Mouse (Mus musculus) midbrain, embryonic 16.5 days (tissue): ENCODE data around the gene Gbp4. TPM values are rescaled to one million over a fixed set of nuclear protein-coding genes. Genes with fewer than 3 reads are reported as not detected.
"Not testable (repeated sequence)": the region's sequence is repeated elsewhere in the genome, so short reads cannot be mapped to it uniquely, and the experiment has no call there.

Experiments
- ATAC-seq: fragments of 200-750 bp; cut with Nextera tagmentation; 2 replicates; pipeline ENCODE4 v1.8.0; 2017; ENCODE audit warnings: moderate TSS enrichment
- H3K27ac ChIP-seq: fragments of 300-500 bp; sonication (generic); 2 replicates; pipeline ENCODE4 v1.5.1; 2014; ENCODE audit warnings: mild to moderate bottlenecking, low read length, mixed read lengths
- H3K27me3 ChIP-seq: fragments of 300-500 bp; sonication (generic); 2 replicates; pipeline ENCODE4 v1.6.1; 2014; ENCODE audit warnings: low read depth, low read length, mixed read lengths; ENCODE audit not compliant: control insufficient read depth, insufficient read depth
- H3K36me3 ChIP-seq: fragments of 300-500 bp; sonication (generic); 2 replicates; pipeline ENCODE4 v1.6.1; 2014; ENCODE audit warnings: mild to moderate bottlenecking, low read length, moderate library complexity, mixed read lengths; ENCODE audit not compliant: control insufficient read depth, insufficient read depth
- H3K4me1 ChIP-seq: fragments of 300-500 bp; sonication (generic); 2 replicates; pipeline ENCODE4 v1.6.1; 2014; ENCODE audit warnings: mild to moderate bottlenecking, low read length, mixed read lengths; ENCODE audit not compliant: control insufficient read depth, insufficient read depth
- H3K4me2 ChIP-seq: fragments of 300-500 bp; sonication (generic); 2 replicates; pipeline ENCODE4 v1.6.1; 2014; ENCODE audit warnings: mild to moderate bottlenecking, low read length, mixed read lengths
- H3K4me3 ChIP-seq: fragments of 300-500 bp; sonication (generic); 2 replicates; pipeline ENCODE4 v1.5.1; 2014; ENCODE audit warnings: low read depth, mild to moderate bottlenecking, low read length, moderate library complexity, mixed read lengths
- H3K9ac ChIP-seq: fragments of 300-500 bp; sonication (generic); 2 replicates; pipeline ENCODE4 v1.6.1; 2014; ENCODE audit warnings: low read depth, low read length, mixed read lengths
- H3K9me3 ChIP-seq: fragments of 300-500 bp; sonication (generic); replicated peaks from 2 replicates; pipeline ENCODE4 v1.6.1; 2014; ENCODE audit warnings: mild to moderate bottlenecking, low read length, mixed read lengths; ENCODE audit not compliant: control insufficient read depth, poor library complexity, severe bottlenecking
- WGBS: fragments of 180-500 bp; shearing (Covaris S2); extraction: QIAGEN DNeasy Blood & Tissue Kit; methylation state at CpG from one replicate; pipeline ENCODE4 v1.1.7; 2014; 5-methylcytosine and 5-hydroxymethylcytosine counted together
- polyA plus RNA-seq: library from polyadenylated mRNA; unstranded; fragments of >200 nt; fragmentation: Nextera tagmentation; extraction: Ambion mirVana; gene quantifications from 2 replicates; pipeline ENCODE4 v1.2.1, GENCODE M21; 2015

Gbp4 gene
- polyA plus RNA-seq, 1 experiment from 2014 or later = 0.82 TPM

DNA sequence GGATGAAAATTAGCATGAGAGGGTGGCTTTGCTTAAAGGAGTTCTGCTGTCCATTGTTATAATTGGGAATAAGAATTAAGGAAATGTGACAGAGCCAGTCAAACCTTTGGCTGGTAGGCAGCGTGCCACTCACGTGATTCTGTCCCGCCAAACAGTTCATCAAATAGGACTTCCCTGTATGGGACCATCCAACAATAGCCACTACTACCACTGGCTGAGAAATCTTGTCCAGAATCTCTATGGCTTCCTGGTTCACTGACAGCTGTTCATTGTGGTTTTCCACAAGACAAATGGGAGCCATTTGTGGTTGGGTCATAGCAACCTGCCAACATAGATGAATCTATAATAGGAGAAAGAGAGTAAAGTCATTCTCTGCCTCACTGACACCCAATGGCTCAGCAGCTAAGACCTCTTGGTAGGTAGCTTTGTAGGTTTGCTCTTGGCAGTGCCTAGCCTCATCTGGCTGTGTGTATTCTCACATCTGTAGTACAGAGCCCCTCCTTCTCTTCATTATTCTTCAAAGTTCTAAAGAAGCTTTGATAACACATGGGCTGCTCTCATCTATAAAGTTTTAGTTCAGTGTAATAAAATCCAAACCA lies 2.6 kb downstream of the Gbp4 start:
- not testable (repeated sequence) for H3K27me3 ChIP-seq, H3K9ac ChIP-seq, H3K27ac ChIP-seq, H3K9me3 ChIP-seq, H3K4me3 ChIP-seq, H3K4me1 ChIP-seq, H3K36me3 ChIP-seq, ATAC-seq, H3K4me2 ChIP-seq
- 80% methylated on average over 3 of the region's 3 CpGs for WGBS

DNA sequence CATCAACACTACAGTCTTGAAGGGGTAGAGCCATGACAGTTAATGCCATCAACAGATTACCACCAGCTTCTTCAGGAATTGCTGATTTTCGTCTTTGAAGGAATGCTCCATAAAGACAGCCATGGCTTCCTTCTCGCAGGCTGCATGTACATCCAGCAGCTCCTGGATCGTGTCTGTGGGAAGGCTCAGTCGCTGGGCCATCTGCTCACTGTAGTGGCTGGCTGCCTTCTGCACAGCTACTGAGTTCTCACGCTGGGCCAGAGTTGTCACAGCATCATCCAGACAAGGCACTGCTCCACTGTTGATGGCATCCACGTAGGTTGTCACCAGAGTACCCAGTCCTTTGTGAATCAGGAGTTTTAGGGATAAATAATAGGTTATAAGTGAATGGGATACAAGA lies 17.7 kb downstream of the Gbp4 start:
- 83% methylated on average over 6 of the region's 6 CpGs for WGBS
- H3K9me3 ChIP-seq, H3K4me2 ChIP-seq, H3K27me3 ChIP-seq, H3K4me1 ChIP-seq, H3K27ac ChIP-seq, H3K9ac ChIP-seq, ATAC-seq, H3K4me3 ChIP-seq, H3K36me3 ChIP-seq: not testable (repeated sequence)

DNA sequence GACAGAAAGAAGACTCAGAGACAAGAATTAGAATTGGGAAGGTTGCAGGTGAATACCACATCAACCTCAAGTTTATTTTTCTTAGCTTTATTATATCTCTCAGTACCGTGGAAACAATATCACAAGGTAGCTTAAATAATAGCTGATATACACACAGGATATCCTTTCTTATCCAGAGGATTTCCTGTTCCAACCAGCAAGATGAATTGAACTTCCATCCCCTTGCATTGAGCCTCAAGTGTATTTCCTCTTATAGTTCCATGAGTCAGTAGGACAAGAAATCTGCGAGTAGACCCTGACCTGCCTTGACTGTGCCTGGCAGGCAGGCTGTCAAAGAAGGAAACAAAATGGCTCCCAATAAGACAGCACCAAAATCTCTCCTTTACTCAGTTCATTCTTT lies 23.6 kb downstream of the Gbp4 start:
- H3K4me1 ChIP-seq = no peaks in the 10 kb centered on the region
- H3K27ac ChIP-seq = no peak overlapping the region
- H3K36me3 ChIP-seq = no peaks in the 10 kb centered on the region
- no peak overlapping the region for H3K4me2 ChIP-seq
- no peaks in the 10 kb centered on the region for H3K27me3 ChIP-seq
- H3K9ac ChIP-seq = no peak overlapping the region
- no peak for ATAC-seq
- H3K4me3 ChIP-seq = no peak overlapping the region
- 92% methylated on average over 2 of the region's 2 CpGs for WGBS
- no peaks in the 10 kb centered on the region for H3K9me3 ChIP-seq

DNA sequence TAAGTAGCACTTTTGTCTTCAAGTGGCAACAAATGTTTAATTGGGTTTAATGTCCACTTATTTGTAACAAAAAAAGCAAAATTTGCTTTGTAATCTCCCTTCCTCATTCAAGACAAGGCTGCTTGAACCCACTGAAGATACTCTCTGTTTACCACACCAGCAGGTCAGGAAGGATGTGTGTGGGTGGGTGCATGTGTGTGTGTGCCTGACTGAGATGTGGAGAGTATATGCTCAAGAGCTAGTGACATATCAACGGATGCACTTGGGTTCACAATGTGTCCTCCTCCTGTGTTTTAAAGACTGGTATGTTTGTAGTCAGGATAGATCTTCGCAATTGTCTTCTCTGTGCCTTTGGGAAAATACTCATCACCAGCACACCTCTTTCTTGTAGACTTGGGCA lies 24.7 kb downstream of the Gbp4 start:
- no peak overlapping the region for H3K4me2 ChIP-seq
- no peak for ATAC-seq
- H3K4me3 ChIP-seq = no peak overlapping the region
- H3K36me3 ChIP-seq = no peaks in the 10 kb centered on the region
- H3K27me3 ChIP-seq = no peaks in the 10 kb centered on the region
- H3K9me3 ChIP-seq = no peaks in the 10 kb centered on the region
- no peak overlapping the region for H3K9ac ChIP-seq
- 95% methylated on average over 2 of the region's 2 CpGs for WGBS
- H3K27ac ChIP-seq = no peak overlapping the region
- no peaks in the 10 kb centered on the region for H3K4me1 ChIP-seq

DNA sequence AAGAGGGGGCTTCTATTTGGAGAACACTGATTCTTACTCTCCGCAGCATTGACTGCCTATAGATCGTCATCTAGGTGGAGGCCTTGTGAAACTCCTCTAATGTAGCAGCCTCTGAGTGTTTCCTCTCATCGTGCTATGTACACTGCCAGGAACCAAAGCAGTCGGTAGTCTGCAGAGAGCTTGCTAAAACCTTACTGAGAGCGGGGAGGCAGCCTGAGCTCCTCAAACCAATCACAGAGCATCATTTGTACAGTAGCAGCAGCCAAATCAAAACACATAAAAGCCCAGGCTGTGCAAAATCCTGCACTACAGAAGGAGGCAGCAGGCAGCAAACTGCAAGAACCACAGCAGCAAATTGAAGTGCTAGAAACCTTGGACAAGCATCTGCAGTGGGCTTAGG lies 25.7 kb downstream of the Gbp4 start:
- Histone ChIP-seq H3K9ac (no peak overlapping the region), H3K27me3 (no peaks in the 10 kb centered on the region), H3K4me1 (no peaks in the 10 kb centered on the region), H3K4me2 (no peak overlapping the region), H3K27ac (no peak overlapping the region), H3K4me3 (no peak overlapping the region), H3K9me3 (no peaks in the 10 kb centered on the region), H3K36me3 (no peaks in the 10 kb centered on the region)
- no peak for ATAC-seq
- WGBS = 90% methylated on average over 5 of the region's 5 CpGs

DNA sequence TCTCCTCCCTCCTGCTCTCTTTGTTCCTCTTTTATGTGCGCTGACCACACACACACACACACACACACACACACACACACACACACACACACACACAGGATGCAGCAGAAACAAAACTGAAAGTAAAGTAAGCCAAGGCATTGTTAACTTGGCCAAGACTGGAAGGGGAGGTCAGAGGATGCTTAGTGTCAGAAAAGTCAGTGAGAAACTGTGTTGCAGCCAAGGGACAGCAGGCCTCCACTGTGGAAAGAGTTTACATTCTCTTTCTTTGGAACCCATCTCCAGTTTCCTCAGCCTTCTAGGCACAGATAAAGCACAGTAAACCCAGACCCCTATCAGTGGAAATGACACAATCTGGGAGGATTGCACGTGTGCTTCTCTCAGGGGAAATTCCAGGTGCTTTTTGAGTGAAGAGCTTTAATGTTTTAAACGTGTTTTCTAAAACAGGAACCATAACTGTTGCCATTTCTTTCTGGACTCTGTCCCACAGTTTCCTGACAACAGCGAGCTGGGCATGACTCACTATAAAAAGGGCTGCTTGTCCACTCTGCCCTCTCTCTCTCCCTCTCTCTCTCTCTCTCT lies 29.0 kb downstream of the Gbp4 start:
- H3K9me3 ChIP-seq, H3K27ac ChIP-seq, ATAC-seq, H3K27me3 ChIP-seq, H3K36me3 ChIP-seq, H3K4me2 ChIP-seq, H3K4me1 ChIP-seq, H3K4me3 ChIP-seq, H3K9ac ChIP-seq: not testable (repeated sequence)
- 9% methylated on average over 4 of the region's 4 CpGs for WGBS

DNA sequence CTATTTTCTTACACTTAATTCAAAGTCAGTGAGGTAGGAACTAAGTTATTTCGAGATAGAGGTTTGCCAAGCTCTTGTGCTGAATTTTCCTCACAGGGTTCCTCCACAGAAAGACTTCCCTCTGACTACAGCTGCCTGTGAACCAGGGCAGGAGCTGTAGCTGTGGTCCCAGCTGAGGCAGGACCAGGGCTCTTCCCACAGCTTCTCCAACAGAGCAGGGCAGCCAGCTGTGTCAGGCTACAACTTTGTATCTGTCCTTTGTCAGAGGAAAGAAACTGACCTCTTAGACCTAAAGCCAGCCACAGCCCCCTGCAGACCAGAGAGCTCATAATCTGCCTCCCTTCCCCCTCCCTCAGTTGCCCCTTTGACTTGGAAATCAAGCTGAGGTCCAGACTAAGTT lies 29.6 kb downstream of the Gbp4 start:
- H3K27me3 ChIP-seq, ATAC-seq, H3K4me1 ChIP-seq, H3K4me2 ChIP-seq, H3K27ac ChIP-seq, H3K9ac ChIP-seq, H3K4me3 ChIP-seq, H3K9me3 ChIP-seq, H3K36me3 ChIP-seq: not testable (repeated sequence)
- WGBS = 29% methylated on average over 1 of the region's 1 CpGs

DNA sequence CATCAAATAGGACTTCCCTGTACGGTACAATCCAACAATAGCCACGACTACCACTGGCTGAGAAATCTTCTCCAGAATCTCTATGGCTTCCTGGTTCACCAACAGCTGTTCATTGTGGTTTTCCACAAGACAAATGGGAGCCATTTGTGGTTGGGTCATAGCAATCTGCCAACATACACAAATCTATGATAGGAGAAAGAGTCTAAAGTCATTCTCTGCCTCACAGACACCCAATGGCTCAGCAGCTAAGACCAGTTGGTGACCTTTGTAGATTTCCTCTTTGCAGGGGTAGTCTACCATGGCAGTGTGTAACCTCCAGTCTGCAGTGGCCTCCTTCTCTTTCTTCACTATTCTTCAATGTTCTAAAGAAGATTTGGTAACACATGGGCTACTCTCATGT lies 33.7 kb downstream of the Gbp4 start:
- H3K27ac ChIP-seq, ATAC-seq, H3K36me3 ChIP-seq, H3K4me2 ChIP-seq, H3K9ac ChIP-seq, H3K4me3 ChIP-seq, H3K9me3 ChIP-seq, H3K27me3 ChIP-seq, H3K4me1 ChIP-seq: not testable (repeated sequence)
- 85% methylated on average over 2 of the region's 2 CpGs for WGBS

DNA sequence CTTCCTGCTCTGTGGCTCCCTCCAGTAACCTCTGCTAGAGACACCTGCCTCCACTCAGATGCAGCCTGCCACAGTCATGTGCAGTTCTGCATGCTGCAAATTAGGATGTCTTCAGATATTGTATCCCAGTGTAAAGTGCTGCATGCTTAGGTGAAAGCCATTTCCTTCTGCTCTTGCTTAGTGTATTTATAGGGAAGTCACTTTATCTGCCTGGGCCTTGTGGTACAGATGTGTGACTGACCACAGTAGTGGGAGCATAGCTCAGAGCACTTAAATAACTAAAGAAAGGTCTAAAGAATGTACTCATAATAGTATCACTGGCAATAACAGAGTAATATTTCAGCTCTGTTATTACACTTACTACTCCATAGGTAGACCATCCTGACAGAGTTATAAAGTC lies 57.5 kb downstream of the Gbp4 start:
- H3K9ac ChIP-seq = no peak overlapping the region
- H3K4me2 ChIP-seq = no peak overlapping the region
- no peaks in the 10 kb centered on the region for H3K36me3 ChIP-seq
- H3K4me1 ChIP-seq = no peaks in the 10 kb centered on the region
- no peak overlapping the region for H3K4me3 ChIP-seq
- no peak for ATAC-seq
- no peaks in the 10 kb centered on the region for H3K27me3 ChIP-seq
- H3K9me3 ChIP-seq = no peaks in the 10 kb centered on the region
- no peak overlapping the region for H3K27ac ChIP-seq
